In genomic region chr17:86250406-86250905, GRCm38 (mm10) we compare ENCODE assay signal across 15 mouse cellular contexts.
DNase-seq lines count a peak whose midpoint lies in the region; ATAC-seq lines count a peak whose summit lies in the region.
"Had no signal": no experiment of that assay in that cellular context is flagged by ENCODE, and none has a peak within 500 bp of the region (broad histone marks: within the 10 kb centered on the region; RNA-seq: fewer than 3 reads in every experiment).

No protein-coding gene starts in this region.

- no peaks in the 10 kb centered on the region for H3K27me3 ChIP-seq in forebrain, embryonic 16.5 days (replicated peaks; ENCODE audit: control insufficient read depth, insufficient read depth, low read length)
- H3K27me3 ChIP-seq: CH12.LX; heart, embryonic 12.5 days; Patski had no signal

- peak; percentile 56 for DNase-seq in layer of hippocampus, adult 11-12 months (ENCODE audit: low spot score)
- DNase-seq in layer of hippocampus, postnatal 25 days (ENCODE audit: extremely low spot score in 1 of 2, low spot score in 1 of 2): no peak
- peak; percentile 96 for DNase-seq in brain, adult 2 months (ENCODE audit: low read depth, low spot score)
- DNase-seq in cerebellum, adult 11-12 months: peak; percentile 89
- DNase-seq in urinary bladder, adult 18-20 months (ENCODE audit: low spot score in 2 of 2): no peak
- DNase-seq in spleen, postnatal 36 days (ENCODE audit: low spot score in 2 of 2): no peak
- DNase-seq: adrenal gland, adult 2 months; gastrocnemius, postnatal 14 days; kidney, postnatal 10 days; lung, postnatal 14 days had no signal

- no peak overlapping the region for H3K4me2 ChIP-seq in forebrain, embryonic 16.5 days (ENCODE audit: low read length)
- H3K4me2 ChIP-seq: heart, embryonic 12.5 days had no signal

- no peak overlapping the region for H3K9ac ChIP-seq in forebrain, embryonic 16.5 days (replicated peaks; ENCODE audit: low read depth, low read length)
- H3K9ac ChIP-seq: heart, embryonic 12.5 days had no signal

- ATAC-seq in forebrain, embryonic 16.5 days: 0 out of 2 replicates have a peak, but pooled peaks have one; percentile 17
- ATAC-seq in inflammation-experienced regulatory T-cells, adult 6 months: no peak
- ATAC-seq: Patski had no signal

- H3K36me3 ChIP-seq in forebrain, embryonic 16.5 days (ENCODE audit: control insufficient read depth, insufficient read depth): no peaks in the 10 kb centered on the region

- no peak overlapping the region for H3K4me3 ChIP-seq in forebrain, embryonic 16.5 days (replicated peaks; ENCODE audit: low read length)
- H3K4me3 ChIP-seq: heart, embryonic 12.5 days had no signal

- peaks cover 4% of the 10 kb centered on the region; the same call in 1 of the 2 replicates for H3K9me3 ChIP-seq in forebrain, embryonic 16.5 days (ENCODE audit: control insufficient read depth, low read length)

- 54% methylated on average over 7 of the region's 7 CpGs for WGBS in forebrain, embryonic 16.5 days

- peaks cover 33% of the 10 kb centered on the region for H3K4me1 ChIP-seq in forebrain, embryonic 16.5 days (replicated peaks; ENCODE audit: control insufficient read depth, insufficient read depth, low read length)

- peak overlapping the region; percentile 77 for H3K27ac ChIP-seq in forebrain, embryonic 16.5 days (ENCODE audit: low read length)

Comparison
In these comparisons a context has a peak if more than half of its experiments do, and no peak if none do; other contexts are left out.
1. DNase-seq: peak in layer of hippocampus, adult 11-12 months (single experiment), brain, adult 2 months (single experiment) and cerebellum, adult 11-12 months (single experiment); none in layer of hippocampus, postnatal 25 days (0 of 2), urinary bladder, adult 18-20 months (0 of 2) and spleen, postnatal 36 days (0 of 2).